In genomic region chr16:10369996-10370395, GRCm38 (mm10) we compare ENCODE assay signal across 12 mouse cellular contexts. TPM values are rescaled to one million over a fixed set of nuclear protein-coding genes. Genes with fewer than 3 reads are reported as not detected.
A peak's percentile ranks its signal among the peaks of the same experiment; 100 is the strongest.
DNase-seq lines count a peak whose midpoint lies in the region; ATAC-seq lines count a peak whose summit lies in the region.
"Had no signal": no experiment of that assay in that cellular context is flagged by ENCODE, and none has a peak within 500 bp of the region (broad histone marks: within the 10 kb centered on the region; RNA-seq: fewer than 3 reads in every experiment).

No protein-coding gene starts in this region.

- peaks cover 17% of the 10 kb centered on the region for H3K4me1 ChIP-seq in kidney, embryonic 14.5 days (ENCODE audit: control insufficient read depth, insufficient read depth, low read length)
- peaks cover 13% of the 10 kb centered on the region for H3K4me1 ChIP-seq in neural tube, embryonic 12.5 days
- peaks cover 45% of the 10 kb centered on the region for H3K4me1 ChIP-seq in limb, embryonic 12.5 days (replicated peaks)

- no peak overlapping the region for H3K9ac ChIP-seq in kidney, embryonic 14.5 days (ENCODE audit: low read depth, low read length)
- no peak overlapping the region for H3K9ac ChIP-seq in neural tube, embryonic 12.5 days
- no peak overlapping the region for H3K9ac ChIP-seq in limb, embryonic 12.5 days (replicated peaks)
- H3K9ac ChIP-seq: liver, embryonic 12.5 days had no signal

- H3K4me2 ChIP-seq in kidney, embryonic 14.5 days (replicated peaks; ENCODE audit: low read depth, low read length) = no peak overlapping the region
- H3K4me2 ChIP-seq in neural tube, embryonic 12.5 days (replicated peaks) = no peak overlapping the region
- no peak overlapping the region for H3K4me2 ChIP-seq in limb, embryonic 12.5 days
- H3K4me2 ChIP-seq: liver, embryonic 12.5 days had no signal

- H3K4me3 ChIP-seq in kidney, embryonic 14.5 days (ENCODE audit: low read length) = no peak overlapping the region
- no peak overlapping the region for H3K4me3 ChIP-seq in neural tube, embryonic 12.5 days
- H3K4me3 ChIP-seq in limb, embryonic 12.5 days (replicated peaks) = no peak overlapping the region
- H3K4me3 ChIP-seq: liver, embryonic 12.5 days had no signal

- H3K36me3 ChIP-seq in kidney, embryonic 14.5 days (ENCODE audit: control insufficient read depth, insufficient read depth, low read length) = no peaks in the 10 kb centered on the region
- no peaks in the 10 kb centered on the region for H3K36me3 ChIP-seq in neural tube, embryonic 12.5 days
- no peaks in the 10 kb centered on the region for H3K36me3 ChIP-seq in limb, embryonic 12.5 days
- H3K36me3 ChIP-seq: liver, embryonic 12.5 days had no signal

- peak; percentile 18; the same call in 1 of the 2 replicates for ATAC-seq in kidney, embryonic 14.5 days (ENCODE audit: low FRiP score, low TSS enrichment)
- peak; percentile 46 for ATAC-seq in neural tube, embryonic 12.5 days (ENCODE audit: low FRiP score, low read depth)
- no peak for ATAC-seq in limb, embryonic 12.5 days (ENCODE audit: insufficient number of reproducible peaks, insufficient read depth, low FRiP score, low TSS enrichment, low read depth)
- ATAC-seq in erythroid progenitor cell, adult 5-6 weeks (replicated peaks; ENCODE audit: low FRiP score, poor library complexity, severe bottlenecking) = no peak
- ATAC-seq: liver, embryonic 12.5 days had no signal

- no peaks in the 10 kb centered on the region for H3K27me3 ChIP-seq in kidney, embryonic 14.5 days (ENCODE audit: control insufficient read depth, insufficient read depth, low read length)
- H3K27me3 ChIP-seq in neural tube, embryonic 12.5 days (replicated peaks) = no peaks in the 10 kb centered on the region
- no peaks in the 10 kb centered on the region for H3K27me3 ChIP-seq in limb, embryonic 12.5 days

- DNase-seq in kidney, adult 8-10 months = no peak
- no peak for DNase-seq in neural tube, embryonic 10.5 days (ENCODE audit: extremely low spot score, low spot score)
- no peak for DNase-seq in spleen, postnatal 36 days (ENCODE audit: low spot score in 2 of 2)
- DNase-seq: thymus, postnatal 4 days had no signal

- 64% methylated on average over 1 of the region's 1 CpGs for WGBS in kidney, embryonic 14.5 days
- 100% methylated on average over 1 of the region's 1 CpGs for WGBS in neural tube, embryonic 12.5 days
- 80% methylated on average over 1 of the region's 1 CpGs for WGBS in limb, embryonic 12.5 days

- no peaks in the 10 kb centered on the region for H3K9me3 ChIP-seq in kidney, embryonic 14.5 days (ENCODE audit: control insufficient read depth, low read length)
- no peaks in the 10 kb centered on the region for H3K9me3 ChIP-seq in neural tube, embryonic 12.5 days
- H3K9me3 ChIP-seq in limb, embryonic 12.5 days = no peaks in the 10 kb centered on the region
- H3K9me3 ChIP-seq: liver, embryonic 12.5 days had no signal

- H3K27ac ChIP-seq in kidney, embryonic 14.5 days (ENCODE audit: low read depth, low read length) = peak overlapping the region; percentile 66; the same call in 1 of the 2 replicates
- H3K27ac ChIP-seq in neural tube, embryonic 12.5 days = no peak overlapping the region
- H3K27ac ChIP-seq in limb, embryonic 12.5 days = peak overlapping the region; percentile 66; the same call in 1 of the 2 replicates
- H3K27ac ChIP-seq: liver, embryonic 12.5 days had no signal

RNA-seq across cellular contexts. Expression of gene Tekt5, which starts 25.3 kb away (rescaled TPM):
- polyA plus RNA-seq in kidney, embryonic 14.5 days (2014; fragmentation: Nextera tagmentation; extraction: Ambion mirVana) = 0.90 and 1.3 TPM in 2 replicates
- polyA plus RNA-seq in neural tube, embryonic 12.5 days (2016; fragmentation: Nextera tagmentation; extraction: Ambion mirVana) = 0.65 and 0.82 TPM in 2 replicates
- polyA plus RNA-seq in limb, embryonic 12.5 days (2016; fragmentation: Nextera tagmentation; extraction: Ambion mirVana) = 0.19 TPM in 1 of 2 replicates, not detected in the other
- 0.84 TPM in 1 of 2 replicates, not detected in the other for total RNA-seq in erythroid progenitor cell, adult 5-6 weeks (2015; ENCODE audit: low replicate concordance)
- total RNA-seq in erythroid progenitor cell, adult 5-6 weeks (2017; ENCODE audit: low replicate concordance) = not detected in 2 replicates
- total RNA-seq: adrenal gland, postnatal 36 days; heart, postnatal 25 days; megakaryocyte, adult 5-6 weeks had no signal

RNA-seq across cellular contexts. Expression of gene Nubp1, which starts 41.8 kb away (rescaled TPM):
- polyA plus RNA-seq in kidney, embryonic 14.5 days (2014; fragmentation: Nextera tagmentation; extraction: Ambion mirVana) = 69.9 and 77.1 TPM in 2 replicates
- 54.3 and 55.5 TPM in 2 replicates for polyA plus RNA-seq in neural tube, embryonic 12.5 days (2016; fragmentation: Nextera tagmentation; extraction: Ambion mirVana)
- 80.4 and 82.7 TPM in 2 replicates for polyA plus RNA-seq in limb, embryonic 12.5 days (2016; fragmentation: Nextera tagmentation; extraction: Ambion mirVana)
- total RNA-seq in erythroid progenitor cell, adult 5-6 weeks (2015; ENCODE audit: low replicate concordance) = 12.6 and 21.4 TPM in 2 replicates
- 11.4 and 20.5 TPM in 2 replicates for total RNA-seq in erythroid progenitor cell, adult 5-6 weeks (2017; ENCODE audit: low replicate concordance)

RNA-seq across cellular contexts. Expression of gene Emp2, which starts 56.2 kb away (rescaled TPM):
- 9.8 and 14.7 TPM in 2 replicates for polyA plus RNA-seq in kidney, embryonic 14.5 days (2014; fragmentation: Nextera tagmentation; extraction: Ambion mirVana)
- 2.5 TPM in 2 replicates for polyA plus RNA-seq in neural tube, embryonic 12.5 days (2016; fragmentation: Nextera tagmentation; extraction: Ambion mirVana)
- polyA plus RNA-seq in limb, embryonic 12.5 days (2016; fragmentation: Nextera tagmentation; extraction: Ambion mirVana) = 12.6 and 15.2 TPM in 2 replicates
- total RNA-seq in erythroid progenitor cell, adult 5-6 weeks (2015; ENCODE audit: low replicate concordance) = 0.72 TPM in 1 of 2 replicates, not detected in the other
- total RNA-seq in erythroid progenitor cell, adult 5-6 weeks (2017; ENCODE audit: low replicate concordance) = not detected in 2 replicates

Comparison
In these comparisons a context has a peak if more than half of its experiments do, and no peak if none do; other contexts are left out.
1. ATAC-seq: peak in kidney, embryonic 14.5 days (single experiment) and neural tube, embryonic 12.5 days (single experiment); none in limb, embryonic 12.5 days (single experiment) and erythroid progenitor cell, adult 5-6 weeks (single experiment).